Mouse (Mus musculus) gonadal fat pad, adult 2 months (tissue): ENCODE results near the gene Dusp12. TPM values are rescaled to one million over a fixed set of nuclear protein-coding genes. Genes with fewer than 3 reads are reported as not detected.

Experiments
- DNase-seq: peaks from one replicate; pipeline ENCODE4 v3.0.0-alpha.2; 2012; ENCODE audit warnings: low read depth
- polyA plus RNA-seq: library from polyadenylated mRNA; depleted of rRNA; stranded (reverse); fragments of >200 nt; gene quantifications from 2 replicates; pipeline ENCODE4 v1.2.3, GENCODE M21; 2012; rRNA removed

Dusp12 gene
- polyA plus RNA-seq, 1 experiment, result 15.9 TPM

DNA sequence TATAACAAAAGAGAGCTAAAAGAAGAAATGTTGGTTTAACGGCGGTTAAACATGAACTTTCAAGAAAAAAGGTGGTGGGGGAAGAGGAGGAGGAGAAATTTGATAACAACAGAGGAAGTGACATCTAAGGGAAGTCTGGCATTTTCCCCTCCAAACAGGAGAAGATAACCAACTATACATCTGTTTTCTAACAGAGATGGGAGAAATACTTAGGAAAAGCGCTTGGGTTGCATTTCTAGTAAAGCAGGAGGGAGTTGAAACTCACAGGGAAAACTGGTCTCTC, 23.0 kb downstream of the Dusp12 start:
- DNase-seq, result no peak

DNA sequence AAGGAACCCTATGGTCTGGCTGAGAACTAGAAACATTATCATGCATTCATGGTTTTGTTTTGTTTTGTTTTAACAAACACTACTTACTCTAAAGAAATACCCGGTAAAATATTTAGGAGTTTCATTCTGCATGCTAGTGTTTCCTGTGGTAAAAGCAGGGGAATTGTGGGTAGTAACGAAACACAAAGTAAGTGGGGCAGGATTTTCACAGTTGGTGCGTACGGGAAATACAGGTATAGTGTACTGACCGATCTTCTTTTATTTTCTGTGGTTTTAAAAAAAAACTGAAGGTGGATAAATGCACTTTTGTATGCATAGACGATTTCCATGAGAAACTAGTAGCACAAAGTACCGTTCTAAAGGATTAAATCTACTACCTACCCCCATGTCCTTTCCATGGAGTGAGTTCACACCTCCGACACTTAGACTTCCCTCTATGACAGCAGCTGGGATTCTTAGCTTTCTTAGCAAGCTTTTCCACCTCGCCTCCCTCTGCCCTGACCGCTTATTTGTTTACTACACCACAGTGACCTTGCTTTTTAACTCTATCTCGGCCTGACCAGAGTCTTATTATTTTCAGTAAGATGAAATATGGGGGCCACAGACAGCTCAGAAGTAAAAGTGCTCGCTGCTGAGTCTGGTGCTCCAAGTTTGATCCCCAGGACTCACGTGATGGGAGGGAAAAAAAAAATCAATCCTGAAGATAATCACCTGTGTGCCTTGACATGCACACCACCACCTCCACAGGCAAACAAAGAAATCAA, 23.5 kb downstream of the Dusp12 start:
- no peak for DNase-seq

DNA sequence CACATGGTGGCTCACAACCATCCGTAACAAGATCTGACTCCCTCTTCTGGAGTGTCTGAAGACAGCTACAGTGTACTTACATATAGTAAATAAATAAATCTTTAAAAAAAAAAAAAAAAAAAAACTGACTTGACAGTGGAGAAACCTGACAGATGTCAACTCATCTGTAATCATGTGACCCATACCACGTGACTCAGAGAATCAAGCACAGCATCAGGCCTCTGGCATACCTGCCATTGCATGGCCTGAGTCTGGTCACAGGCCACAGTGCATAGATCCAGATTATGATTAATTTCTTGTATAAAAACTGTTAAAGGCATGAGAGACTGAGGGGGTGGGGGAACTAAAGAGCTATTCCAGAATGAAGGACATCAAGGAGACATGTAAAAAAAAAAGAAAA, 26.5 kb downstream of the Dusp12 start:
- no peak for DNase-seq

DNA sequence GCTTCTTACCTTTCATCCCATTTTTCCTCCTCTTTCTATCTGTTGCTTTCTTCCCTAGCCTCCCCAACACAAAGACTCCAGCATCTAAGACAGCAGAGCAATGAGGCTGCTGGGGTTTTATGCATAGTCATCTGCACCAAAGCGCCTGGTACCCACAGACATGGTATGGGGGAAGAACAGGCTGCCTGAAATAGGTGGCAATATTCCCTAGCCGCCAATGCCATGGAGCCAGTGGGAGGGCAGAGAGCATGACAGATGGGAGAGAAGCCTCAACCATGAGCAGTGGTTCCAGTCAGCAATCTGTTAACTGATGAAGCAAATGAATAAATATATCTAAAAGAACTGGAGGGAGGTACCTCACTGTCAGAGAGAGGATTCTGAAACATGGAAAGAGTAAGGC, 28.0 kb downstream of the Dusp12 start:
- DNase-seq, result no peak

DNA sequence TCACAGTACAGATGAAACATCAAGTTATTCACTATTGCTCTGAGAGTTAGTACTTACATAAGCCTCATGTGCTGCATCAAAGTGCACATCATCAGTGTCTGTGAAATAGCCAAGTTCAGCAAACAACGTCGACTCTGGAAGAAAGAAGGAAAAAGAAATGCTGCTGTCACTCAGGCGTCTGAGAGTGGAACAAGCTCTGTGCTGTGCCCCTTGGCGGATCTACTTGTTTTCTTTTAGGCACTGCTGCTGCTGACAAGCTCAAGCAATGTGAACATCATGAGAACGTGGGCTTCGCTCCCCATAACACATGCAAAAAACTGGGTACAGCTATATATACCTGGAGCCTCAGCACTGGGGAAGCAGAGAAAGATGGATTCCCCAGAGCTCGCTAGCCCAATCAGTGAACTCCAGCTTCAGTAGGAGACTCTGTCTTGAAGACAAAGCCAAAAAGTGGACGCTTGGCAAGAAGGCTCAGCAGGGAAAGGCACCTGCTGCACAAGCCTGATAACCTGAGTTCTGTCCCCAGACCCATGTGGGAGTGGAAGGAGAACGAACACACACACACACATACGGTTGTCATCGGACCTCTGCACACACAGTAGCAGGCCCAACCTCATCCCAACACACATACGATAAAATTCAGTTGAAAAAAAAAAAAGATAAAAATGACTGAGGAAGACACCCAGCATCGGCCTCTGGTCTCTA, 30.1 kb downstream of the Dusp12 start:
- DNase-seq, result no peak

DNA sequence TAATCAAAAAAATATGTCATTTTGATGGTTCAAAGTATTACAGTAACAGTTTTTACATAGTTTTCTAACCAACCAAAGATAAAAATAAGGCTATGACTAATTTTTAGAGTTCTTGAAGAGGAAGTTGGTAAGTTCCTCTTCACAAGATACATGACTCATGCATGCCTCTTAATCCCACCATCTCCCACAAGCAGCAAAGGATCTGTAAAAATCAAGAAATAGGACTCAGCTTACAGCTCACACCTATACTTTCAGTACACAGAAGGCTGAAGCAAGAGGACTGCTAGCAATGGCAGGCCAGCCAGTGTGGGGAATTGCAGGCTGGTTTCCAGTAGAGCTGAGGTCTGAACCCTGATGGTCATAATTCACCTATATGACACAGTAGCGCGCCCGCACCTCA, 31.7 kb downstream of the Dusp12 start:
- no peak for DNase-seq

DNA sequence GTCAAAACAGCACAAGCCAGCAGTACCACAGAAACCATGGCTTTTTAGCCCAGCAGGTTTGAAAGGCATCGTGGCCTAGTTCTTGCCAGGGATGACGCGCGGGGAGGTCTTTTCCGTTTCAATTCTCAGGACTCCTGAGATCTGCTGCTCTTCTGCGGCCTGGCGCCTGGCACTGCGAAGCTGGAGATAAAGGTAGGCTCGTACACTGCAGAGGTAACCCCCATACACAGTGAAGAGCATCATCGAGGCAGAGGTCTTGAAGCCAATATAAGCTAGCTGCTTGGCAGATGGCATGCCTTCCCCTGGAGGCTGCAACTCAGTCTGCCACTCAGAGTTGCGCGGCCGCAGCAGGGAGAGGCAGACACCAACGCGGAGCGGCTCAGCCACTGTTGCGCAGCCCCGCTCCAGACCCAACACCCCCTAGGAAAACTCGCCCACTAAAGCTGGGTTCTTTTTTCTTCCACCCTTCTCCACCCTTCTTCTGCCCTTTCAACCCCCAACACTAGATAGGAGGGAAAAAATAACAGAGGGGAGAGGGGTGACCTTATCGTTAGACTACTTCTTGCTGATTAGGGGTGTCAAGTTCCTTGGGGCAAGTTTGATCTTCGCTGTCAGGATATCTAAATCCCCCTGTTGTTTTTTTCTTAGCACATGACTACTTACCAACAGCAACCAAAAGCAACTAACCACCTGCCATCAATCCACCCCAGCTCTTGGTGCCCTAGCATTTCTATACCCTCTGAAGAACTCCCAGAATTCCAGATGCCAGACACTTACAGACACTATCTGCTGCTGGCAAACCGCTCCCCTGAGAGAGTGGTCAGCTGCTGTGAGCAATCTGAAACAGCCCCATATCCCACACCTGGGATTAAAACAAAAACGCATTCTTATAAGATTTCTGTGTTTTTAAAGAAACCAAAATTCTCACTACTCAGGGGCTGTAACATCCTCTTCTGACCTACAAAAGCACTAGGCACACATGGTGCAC, 34.4 kb downstream of the Dusp12 start:
- no peak for DNase-seq

DNA sequence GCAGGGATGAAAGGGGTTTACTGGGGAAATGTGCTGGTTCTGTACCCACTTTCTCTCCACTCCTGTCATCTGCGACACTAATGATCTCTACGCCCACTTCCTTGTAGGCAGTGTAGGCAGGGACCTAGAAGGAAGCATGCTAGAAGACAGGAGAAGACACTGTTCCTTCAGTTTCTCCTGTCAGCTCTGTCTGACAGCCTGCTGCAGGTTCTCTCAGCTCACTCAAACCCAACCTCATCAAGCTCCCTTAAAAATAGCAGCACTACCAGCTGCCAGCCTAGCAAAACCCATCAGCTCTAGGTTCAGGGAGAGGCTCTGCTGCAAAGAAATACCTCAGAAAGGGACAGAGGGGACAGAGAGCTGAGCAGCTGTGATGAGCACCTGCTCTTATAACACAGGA, 35.3 kb downstream of the Dusp12 start:
- no peak for DNase-seq

DNA sequence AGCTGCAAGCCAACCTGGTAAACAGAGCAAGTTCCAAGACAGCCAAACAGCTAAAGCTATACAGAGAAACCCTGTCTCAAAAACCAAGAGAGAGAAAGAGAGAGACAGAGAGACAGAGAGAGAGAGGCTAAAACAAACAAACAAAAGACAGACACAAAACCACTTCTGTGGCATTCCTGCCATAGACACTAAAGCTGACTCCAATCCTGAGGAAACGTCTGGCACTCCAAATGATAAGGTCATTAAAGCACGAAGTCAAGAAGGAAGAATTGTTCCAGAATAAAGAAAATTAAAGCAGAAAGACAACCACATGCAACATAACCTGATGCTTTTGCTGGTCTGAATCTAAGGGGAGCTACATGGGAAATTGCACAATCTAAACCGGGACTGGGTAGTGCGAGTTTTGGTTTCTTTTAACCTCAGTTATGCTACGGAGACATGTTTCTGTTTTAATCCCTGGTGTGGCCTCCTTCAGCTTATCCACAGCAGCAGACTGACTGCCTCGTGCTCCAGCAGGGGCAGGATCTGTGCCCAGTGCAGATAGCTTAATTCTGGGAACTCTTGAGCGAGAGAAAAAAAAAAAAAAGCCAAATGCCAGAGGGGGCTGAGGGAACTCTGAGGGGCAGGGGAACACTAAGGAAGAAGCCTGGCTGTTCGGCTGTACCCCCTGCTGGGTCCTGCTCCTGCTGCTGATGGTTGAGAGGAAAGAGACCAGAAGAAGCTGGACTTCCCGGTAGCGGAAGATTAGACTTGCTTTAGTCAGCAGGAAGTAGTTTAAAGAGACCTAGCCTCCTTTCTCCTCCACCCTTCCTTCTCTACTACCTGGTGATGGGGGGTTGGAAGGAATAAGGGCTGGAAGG, 39.7 kb downstream of the Dusp12 start:
- DNase-seq, result no peak

DNA sequence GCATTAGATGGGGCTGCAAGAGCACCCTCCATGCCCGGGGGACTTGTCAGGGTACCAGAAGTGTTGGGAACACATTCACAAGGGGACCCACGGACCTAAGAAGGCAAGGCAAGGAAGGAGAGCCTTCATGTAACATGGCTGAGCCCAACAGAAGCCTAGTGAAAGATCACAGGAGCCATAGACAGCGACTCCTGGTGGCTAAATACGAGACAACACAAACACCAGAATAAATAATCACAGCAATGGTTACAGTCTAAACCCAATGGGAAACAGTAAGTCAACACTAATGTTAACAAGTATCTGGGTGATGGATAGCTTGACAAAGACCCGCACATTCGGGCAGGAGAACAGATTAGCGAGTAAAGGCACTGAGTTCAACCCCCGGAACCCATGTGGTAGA, 41.0 kb downstream of the Dusp12 start:
- DNase-seq, result no peak

DNA sequence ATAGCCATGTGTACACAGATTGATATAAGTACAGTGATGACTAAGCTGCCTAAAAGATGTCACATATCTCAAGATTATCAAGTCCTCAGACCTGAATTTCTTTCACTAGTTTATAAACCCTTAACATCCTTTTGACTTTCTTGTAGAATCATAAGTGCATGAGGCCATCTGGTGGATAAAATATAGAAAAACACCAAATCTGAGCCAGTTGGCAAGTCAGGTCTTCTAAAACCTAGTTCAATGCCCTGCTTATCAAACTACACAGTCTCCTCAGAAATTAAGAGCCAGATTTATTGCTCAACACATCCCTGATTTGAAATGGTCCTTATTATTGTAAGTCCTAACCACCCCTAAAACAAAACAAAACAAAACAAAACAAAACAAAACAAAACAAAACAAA, 45.7 kb downstream of the Dusp12 start:
- no peak for DNase-seq

DNA sequence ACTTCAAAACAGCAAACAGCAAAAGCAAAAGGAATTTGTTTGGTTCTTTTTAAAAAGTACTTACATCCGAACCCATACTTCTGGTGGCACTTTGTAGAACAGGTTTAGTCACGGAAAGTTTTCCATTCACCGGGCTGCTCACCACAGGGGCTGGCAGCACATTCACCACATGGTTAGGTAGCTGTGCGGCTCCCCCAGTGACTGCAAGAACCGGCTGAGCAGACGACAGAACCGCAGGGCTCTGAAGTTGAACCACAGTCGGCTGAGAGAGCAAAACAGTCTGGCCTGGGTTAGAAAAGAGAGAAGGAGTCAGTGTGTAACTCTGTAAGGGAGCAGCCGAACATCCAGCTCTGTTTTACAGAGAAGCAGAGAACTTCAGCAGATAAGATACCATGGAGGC, 50.6 kb downstream of the Dusp12 start:
- DNase-seq, result no peak

DNA sequence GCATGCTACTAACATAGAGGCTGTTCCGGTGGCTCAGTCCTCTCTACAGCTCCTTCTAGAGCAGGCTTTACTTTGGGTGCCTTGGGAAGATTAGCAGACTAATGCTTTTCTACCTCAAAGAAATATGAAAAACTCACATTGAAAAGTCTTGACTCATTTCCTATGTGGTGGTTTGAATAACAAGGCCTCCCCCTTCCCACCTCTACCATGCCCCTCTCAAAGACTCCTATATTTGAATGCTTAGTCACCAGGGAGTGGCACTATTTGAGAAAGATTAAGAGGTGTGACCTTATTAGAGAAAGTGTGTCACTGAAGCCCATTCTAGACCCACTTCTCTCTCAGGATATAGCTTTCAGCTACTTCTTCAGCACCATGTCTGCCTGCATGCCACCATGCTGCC, 55.6 kb downstream of the Dusp12 start:
- no peak for DNase-seq

DNA sequence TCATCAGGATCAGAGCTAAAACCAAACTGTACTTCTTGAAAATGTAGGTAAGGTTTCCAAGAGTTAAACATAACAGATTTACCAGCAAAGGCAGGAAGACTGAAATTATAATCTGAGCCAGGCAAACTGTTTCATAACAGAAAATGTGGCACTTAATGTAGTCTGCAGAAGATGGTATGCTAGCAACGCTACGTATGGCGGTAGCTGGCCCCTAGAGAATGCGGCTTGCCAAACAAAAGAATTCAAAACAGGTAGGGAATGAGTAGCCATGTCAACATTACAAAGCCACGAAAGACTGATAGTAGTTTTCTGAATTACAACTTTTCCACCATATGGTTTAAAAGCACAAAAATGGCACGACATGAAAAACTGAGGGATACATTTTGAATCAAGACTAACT, 56.0 kb downstream of the Dusp12 start:
- DNase-seq, result no peak

Other genes starting within 250 kb of the Dusp12 start
- gene Olfml2b, start 241.0 kb downstream of the Dusp12 start, polyA plus RNA-seq, result 14.5 and 19.0 TPM in 2 replicates
- gene Atf6, start 17.8 kb downstream of the Dusp12 start, polyA plus RNA-seq, result 23.1 and 23.4 TPM in 2 replicates
- 1.4 and 1.5 TPM in 2 replicates for gene Gm26620, start 475 bp downstream of the Dusp12 start, polyA plus RNA-seq
- gene Fcrlb, start 27.4 kb upstream of the Dusp12 start, polyA plus RNA-seq, result 0.14 and 0.15 TPM in 2 replicates
- gene Fcrla, start 42.0 kb upstream of the Dusp12 start, polyA plus RNA-seq, result 0.53 and 0.91 TPM in 2 replicates
- gene Fcgr2b, start 91.0 kb upstream of the Dusp12 start, polyA plus RNA-seq, result 43.9 and 56.3 TPM in 2 replicates
- 1.5 TPM in 2 replicates for gene Fcgr4, start 133.4 kb upstream of the Dusp12 start, polyA plus RNA-seq
- gene Fcgr3, start 179.4 kb upstream of the Dusp12 start, polyA plus RNA-seq, result 20.4 and 28.6 TPM in 2 replicates
- gene Cfap126, start 228.4 kb upstream of the Dusp12 start, polyA plus RNA-seq, result 12.0 and 21.2 TPM in 2 replicates